Mouse (Mus musculus) hindbrain, embryonic 11.5 days (tissue): ENCODE measurements at regions not wholly inside any gene's neighbourhood (a gene's known extent, or its start where the extent isn't known, plus 50 kb on each side); places are given as distances from the start of the nearest gene placed in this dataset.

Experiments
- ATAC-seq: fragments of 200-750 bp; cut with Nextera tagmentation; 2 replicates; pipeline ENCODE4 v1.8.0; 2017; ENCODE audit warnings: mild to moderate bottlenecking, moderate TSS enrichment, moderate library complexity; ENCODE audit not compliant: low FRiP score
- DNase-seq: peaks from one replicate; pipeline ENCODE4 v3.0.0-alpha.2; 2015; ENCODE audit warnings: low spot score
- H3K27ac ChIP-seq: fragments of 300-500 bp; sonication (generic); 2 replicates; pipeline ENCODE4 v1.5.1; 2014; ENCODE audit warnings: mild to moderate bottlenecking, low read depth, low read length
- H3K27me3 ChIP-seq: fragments of 300-500 bp; sonication (generic); 2 replicates; pipeline ENCODE4 v1.6.1; 2014; ENCODE audit warnings: mild to moderate bottlenecking, low read length, moderate library complexity, mixed read lengths; ENCODE audit not compliant: control insufficient read depth, insufficient read depth
- H3K36me3 ChIP-seq: fragments of 300-500 bp; sonication (generic); 2 replicates; pipeline ENCODE4 v1.6.1; 2014; ENCODE audit warnings: mild to moderate bottlenecking, low read length, moderate library complexity, mixed read lengths; ENCODE audit not compliant: control insufficient read depth, insufficient read depth
- H3K4me1 ChIP-seq: fragments of 300-500 bp; sonication (generic); replicated peaks from 2 replicates; pipeline ENCODE4 v1.6.1; 2014; ENCODE audit warnings: low read length, mixed read lengths; ENCODE audit not compliant: control insufficient read depth, insufficient read depth
- H3K4me2 ChIP-seq: fragments of 300-500 bp; sonication (generic); replicated peaks from 2 replicates; pipeline ENCODE4 v1.6.1; 2014; ENCODE audit warnings: mild to moderate bottlenecking, low read depth, low read length
- H3K4me3 ChIP-seq: fragments of 300-500 bp; sonication (generic); 2 replicates; pipeline ENCODE4 v1.5.1; 2014; ENCODE audit warnings: low read depth, low read length
- H3K9ac ChIP-seq: fragments of 300-500 bp; sonication (generic); 2 replicates; pipeline ENCODE4 v1.6.1; 2014; ENCODE audit warnings: low read depth, low read length
- H3K9me3 ChIP-seq: fragments of 300-500 bp; sonication (generic); 2 replicates; pipeline ENCODE4 v1.6.1; 2016; ENCODE audit warnings: low read length; ENCODE audit not compliant: control insufficient read depth
- WGBS: fragments of 180-500 bp; shearing (Covaris S2); extraction: QIAGEN DNeasy Blood & Tissue Kit; methylation state at CpG from one replicate; pipeline ENCODE4 v1.1.7; 2014; 5-methylcytosine and 5-hydroxymethylcytosine counted together

- WGBS: 83% methylated on average over 3 of the region's 3 CpGs
These were observed 201.5 kb downstream of the Ly86 start for GRCm38 (mm10) chr13:37546556-37546955.

GRCm38 (mm10) chr13:37550584-37550983, 205.6 kb downstream of the Ly86 start:
- Histone ChIP-seq H3K36me3 (no peaks in the 10 kb centered on the region), H3K9me3 (no peaks in the 10 kb centered on the region), H3K9ac (no peak overlapping the region), H3K27ac (no peak overlapping the region), H3K4me1 (no peaks in the 10 kb centered on the region), H3K4me3 (no peak overlapping the region), H3K4me2 (no peak overlapping the region), H3K27me3 (no peaks in the 10 kb centered on the region)
- WGBS: 74% methylated on average over 4 of the region's 4 CpGs
- ATAC-seq: no peak
- no peak for DNase-seq

More at GRCm38 (mm10) chr13:37546556-37546955, 201.5 kb downstream of the Ly86 start:
- H3K27me3 ChIP-seq: no peaks in the 10 kb centered on the region
- DNase-seq (no peak), ATAC-seq (no peak)
- no peak overlapping the region for H3K27ac ChIP-seq
- H3K9ac ChIP-seq: no peak overlapping the region
- no peak overlapping the region for H3K4me3 ChIP-seq
- no peak overlapping the region for H3K4me2 ChIP-seq
- no peaks in the 10 kb centered on the region for H3K9me3 ChIP-seq
- H3K4me1 ChIP-seq: no peaks in the 10 kb centered on the region
- H3K36me3 ChIP-seq: no peaks in the 10 kb centered on the region

- no peaks in the 10 kb centered on the region for H3K4me1 ChIP-seq
- no peaks in the 10 kb centered on the region for H3K9me3 ChIP-seq
- 69% methylated on average over 5 of the region's 5 CpGs for WGBS
- H3K9ac ChIP-seq: no peak overlapping the region
- H3K27ac ChIP-seq: no peak overlapping the region
- DNase-seq (no peak), ATAC-seq (no peak)
- no peak overlapping the region for H3K4me3 ChIP-seq
- no peak overlapping the region for H3K4me2 ChIP-seq
- H3K27me3 ChIP-seq: no peaks in the 10 kb centered on the region
- no peaks in the 10 kb centered on the region for H3K36me3 ChIP-seq
These were observed 208.4 kb downstream of the Ly86 start for GRCm38 (mm10) chr13:37553392-37553791.

GRCm38 (mm10) chr13:37557183-37557582, 212.2 kb downstream of the Ly86 start:
- DNase-seq: no peak
- Histone ChIP-seq H3K4me3 (no peak overlapping the region), H3K27me3 (no peaks in the 10 kb centered on the region), H3K4me2 (no peak overlapping the region), H3K4me1 (no peaks in the 10 kb centered on the region), H3K9me3 (no peaks in the 10 kb centered on the region), H3K9ac (no peak overlapping the region), H3K36me3 (no peaks in the 10 kb centered on the region), H3K27ac (no peak overlapping the region)
- no peak for ATAC-seq
- WGBS: 78% methylated on average over 8 of the region's 8 CpGs

- Histone ChIP-seq H3K9ac (no peak overlapping the region), H3K4me2 (no peak overlapping the region), H3K27me3 (no peaks in the 10 kb centered on the region), H3K4me1 (no peaks in the 10 kb centered on the region), H3K9me3 (no peaks in the 10 kb centered on the region), H3K4me3 (no peak overlapping the region), H3K36me3 (no peaks in the 10 kb centered on the region), H3K27ac (no peak overlapping the region)
- no peak for DNase-seq
- 84% methylated on average over 5 of the region's 5 CpGs for WGBS
- ATAC-seq: no peak
These were observed 212.8 kb downstream of the Ly86 start for GRCm38 (mm10) chr13:37557766-37558165.

- Histone ChIP-seq H3K36me3 (no peaks in the 10 kb centered on the region), H3K4me1 (no peaks in the 10 kb centered on the region)
These were observed 214.0 kb downstream of the Ly86 start for GRCm38 (mm10) chr13:37559056-37559455.

GRCm38 (mm10) chr13:37559706-37560313, 214.8 kb downstream of the Ly86 start:
- H3K4me2 ChIP-seq: no peak overlapping the region
- DNase-seq (no peak), ATAC-seq (no peak)
- no peak overlapping the region for H3K4me3 ChIP-seq
- no peak overlapping the region for H3K9ac ChIP-seq
- 69% methylated on average over 7 of the region's 7 CpGs for WGBS
- H3K4me1 ChIP-seq: no peaks in the 10 kb centered on the region
- H3K27me3 ChIP-seq: no peaks in the 10 kb centered on the region
- no peak overlapping the region for H3K27ac ChIP-seq
- H3K9me3 ChIP-seq: no peaks in the 10 kb centered on the region
- H3K36me3 ChIP-seq: no peaks in the 10 kb centered on the region

More at GRCm38 (mm10) chr13:37559056-37559455, 214.0 kb downstream of the Ly86 start:
- 54% methylated on average over 5 of the region's 5 CpGs for WGBS
- ATAC-seq: no peak
- Histone ChIP-seq H3K9me3 (no peaks in the 10 kb centered on the region), H3K27ac (no peak overlapping the region), H3K4me2 (no peak overlapping the region), H3K4me3 (no peak overlapping the region), H3K27me3 (no peaks in the 10 kb centered on the region), H3K9ac (no peak overlapping the region)
- no peak for DNase-seq

GRCm38 (mm10) chr13:37560387-37560786, 215.4 kb downstream of the Ly86 start:
- DNase-seq (no peak), ATAC-seq (no peak)
- Histone ChIP-seq H3K4me2 (no peak overlapping the region), H3K27ac (no peak overlapping the region), H3K27me3 (no peaks in the 10 kb centered on the region), H3K4me1 (no peaks in the 10 kb centered on the region), H3K4me3 (no peak overlapping the region), H3K9me3 (no peaks in the 10 kb centered on the region), H3K9ac (no peak overlapping the region), H3K36me3 (no peaks in the 10 kb centered on the region)
- 53% methylated on average over 9 of the region's 9 CpGs for WGBS

- WGBS: 48% methylated on average over 3 of the region's 3 CpGs
- Histone ChIP-seq H3K36me3 (no peaks in the 10 kb centered on the region), H3K4me1 (no peaks in the 10 kb centered on the region), H3K9ac (no peak overlapping the region), H3K4me3 (no peak overlapping the region), H3K27ac (no peak overlapping the region), H3K4me2 (no peak overlapping the region), H3K27me3 (no peaks in the 10 kb centered on the region), H3K9me3 (no peaks in the 10 kb centered on the region)
- ATAC-seq: no peak
- DNase-seq: no peak
These were observed 215.8 kb downstream of the Ly86 start for GRCm38 (mm10) chr13:37560800-37561199.
